Mouse (Mus musculus) MEL-GATA-1-ER (cell line): Measurements from ENCODE around the gene Auts2.

ENCODE experiments used
- DNase-seq: peaks from one replicate; pipeline ENCODE4 v3.0.0-alpha.2; 2012; ENCODE audit warnings: low read depth; ENCODE audit errors: extremely low read depth

Auts2 gene

GRCm38 (mm10) chr5:132391831-132392763 is 151.0 kb downstream of the Auts2 start:
- DNase-seq = no peak

- no peak for DNase-seq
Observed at GRCm38 (mm10) chr5:132388746-132389145, 154.4 kb downstream of the Auts2 start.

GRCm38 (mm10) chr5:132385244-132385855 is 157.8 kb downstream of the Auts2 start:
- DNase-seq = no peak

- DNase-seq = no peak
Observed at GRCm38 (mm10) chr5:132380261-132380660, 162.9 kb downstream of the Auts2 start.

GRCm38 (mm10) chr5:132378977-132379376 is 164.2 kb downstream of the Auts2 start:
- DNase-seq = no peak

- no peak for DNase-seq
Observed at GRCm38 (mm10) chr5:132375130-132375529, 168.0 kb downstream of the Auts2 start.

GRCm38 (mm10) chr5:132373471-132374075 is 169.6 kb downstream of the Auts2 start:
- DNase-seq = no peak

- no peak for DNase-seq
Observed at GRCm38 (mm10) chr5:132372605-132373004, 170.5 kb downstream of the Auts2 start.

GRCm38 (mm10) chr5:132368678-132369088 is 174.5 kb downstream of the Auts2 start:
- DNase-seq = no peak

- DNase-seq = no peak
Observed at GRCm38 (mm10) chr5:132361276-132361675, 181.9 kb downstream of the Auts2 start.

GRCm38 (mm10) chr5:132357726-132358125 is 185.4 kb downstream of the Auts2 start:
- no peak for DNase-seq

- DNase-seq = no peak
Observed at GRCm38 (mm10) chr5:132355935-132356334, 187.2 kb downstream of the Auts2 start.

GRCm38 (mm10) chr5:132352437-132352836 is 190.7 kb downstream of the Auts2 start:
- DNase-seq = no peak

- DNase-seq = no peak
Observed at GRCm38 (mm10) chr5:132351139-132351538, 192.0 kb downstream of the Auts2 start.

- no peak for DNase-seq
Observed at GRCm38 (mm10) chr5:132341315-132341714, 201.8 kb downstream of the Auts2 start.

GRCm38 (mm10) chr5:132337677-132338076 is 205.5 kb downstream of the Auts2 start:
- DNase-seq = no peak

GRCm38 (mm10) chr5:132335719-132336118 is 207.4 kb downstream of the Auts2 start:
- DNase-seq = no peak

GRCm38 (mm10) chr5:132334796-132335195 is 208.3 kb downstream of the Auts2 start:
- no peak for DNase-seq

- no peak for DNase-seq
Observed at GRCm38 (mm10) chr5:132333744-132334143, 209.4 kb downstream of the Auts2 start.

- no peak for DNase-seq
Observed at GRCm38 (mm10) chr5:132332521-132332920, 210.6 kb downstream of the Auts2 start.

- no peak for DNase-seq
Observed at GRCm38 (mm10) chr5:132329171-132329936, 213.8 kb downstream of the Auts2 start.
